Mouse (Mus musculus) macrophage (primary cell): ENCODE data around the gene Olfr739. TPM values are rescaled to one million over a fixed set of nuclear protein-coding genes. Genes with fewer than 3 reads are reported as not detected.

Experiments used
- H3K27ac ChIP-seq: fragments of 350-480 bp; formaldehyde crosslinking; 2 replicates; pipeline ENCODE4 v1.9.0; 2021
- H3K36me3 ChIP-seq: fragments of 350-480 bp; formaldehyde crosslinking; 2 replicates; pipeline ENCODE4 v1.9.0; 2021; ENCODE audit errors: inconsistent target
- H3K4me3 ChIP-seq: fragments of 350-480 bp; formaldehyde crosslinking; 2 replicates; pipeline ENCODE4 v1.9.0; 2021; ENCODE audit errors: inconsistent target
- H3K79me2 ChIP-seq: fragments of 350-480 bp; formaldehyde crosslinking; 2 replicates; pipeline ENCODE4 v1.9.0; 2021; ENCODE audit errors: inconsistent target
- WGBS: methylation state at CpG from one replicate; pipeline ENCODE4 v1.1.7; 2026; ENCODE audit warnings: inconsistent platforms; ENCODE audit not compliant: missing documents; 5-methylcytosine and 5-hydroxymethylcytosine counted together
- polyA plus RNA-seq: library from polyadenylated mRNA; stranded (reverse); fragments of 250-400 nt; gene quantifications from 3 replicates; pipeline ENCODE4 v1.2.4, GENCODE M21; 2018; ENCODE audit warnings: inconsistent platforms
- total RNA-seq, 78 experiments: library from RNA; depleted of rRNA; stranded (reverse); fragments of 250-400 nt; gene quantifications; 1 replicate in 9 of 78; 2 replicates in 24 of 78; 3 replicates in 43 of 78; 4 replicates in 2 of 78; pipeline ENCODE4 v1.2.4; 2018; ENCODE audit warnings: inconsistent platforms in 56 of 78

The Olfr739 gene
- not detected for total RNA-seq (2018; cell fraction: chromatin; rRNA removed)
- not detected for total RNA-seq (2018; cell fraction: cytosol; rRNA removed)
- not detected for total RNA-seq (2018; cell fraction: nucleus; rRNA removed)
- polyA plus RNA-seq: not detected in 3 replicates

DNA sequence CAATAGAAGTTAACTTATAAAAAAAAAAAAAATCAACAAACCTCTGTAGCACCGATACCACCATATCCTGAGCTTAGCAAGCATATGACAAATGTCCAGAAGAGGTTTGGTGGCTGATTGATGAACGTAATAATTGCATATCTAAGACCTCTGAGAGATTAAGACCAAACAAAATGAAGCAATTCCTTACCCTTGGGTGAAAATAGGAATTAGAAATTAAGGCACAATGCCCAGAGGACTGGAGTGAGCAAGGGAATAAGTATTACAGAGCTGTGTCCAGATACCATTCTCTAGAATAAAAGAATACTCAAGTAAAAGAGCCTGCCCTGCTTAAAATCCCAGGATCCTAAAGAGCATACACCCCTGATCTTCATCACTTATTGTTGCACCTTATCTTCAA lies at the start of gene Olfr739:
Gene Olfr739, plus strand, starts transcription at position 301 of the 400 bp plus-strand sequence.
- 76% methylated on average over 2 of the region's 2 CpGs for WGBS

DNA sequence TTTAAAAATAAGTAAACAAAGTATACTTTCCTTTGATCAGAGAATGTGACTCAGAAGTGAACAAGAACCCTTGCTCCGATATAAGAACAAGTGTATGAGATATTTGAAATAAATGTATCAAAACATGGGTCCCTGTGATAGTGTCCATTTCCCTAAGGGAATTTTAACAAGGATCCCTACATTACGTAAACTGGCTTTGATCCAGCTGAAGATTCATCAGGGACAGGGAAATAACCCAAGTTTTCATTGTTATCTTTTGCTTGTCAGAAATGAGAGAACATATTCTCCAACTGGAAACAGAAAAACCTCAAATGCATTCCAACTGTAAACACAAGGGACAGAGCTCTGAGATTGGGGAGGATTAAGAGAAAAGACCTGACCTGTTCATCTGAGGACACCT lies 37.6 kb upstream of the Olfr739 start, which contains the start of gene Olfr736:
Gene Olfr736, plus strand, starts transcription at position 301 of the 400 bp plus-strand sequence.
- H3K4me3 ChIP-seq: no peak within 1 kb of the TSS
- H3K27ac ChIP-seq: no peak within 1 kb of the TSS
- 95% methylated on average over 2 of the region's 2 CpGs for WGBS
- no peaks in the 10 kb centered on the region for H3K36me3 ChIP-seq
- no peaks in the 10 kb centered on the region for H3K79me2 ChIP-seq

More for the DNA sequence above, at the start of gene Olfr739:
- no peaks in the 10 kb centered on the region for H3K36me3 ChIP-seq
- no peaks in the 10 kb centered on the region for H3K79me2 ChIP-seq
- H3K4me3 ChIP-seq: no peak within 1 kb of the TSS
- H3K27ac ChIP-seq: no peak within 1 kb of the TSS

DNA sequence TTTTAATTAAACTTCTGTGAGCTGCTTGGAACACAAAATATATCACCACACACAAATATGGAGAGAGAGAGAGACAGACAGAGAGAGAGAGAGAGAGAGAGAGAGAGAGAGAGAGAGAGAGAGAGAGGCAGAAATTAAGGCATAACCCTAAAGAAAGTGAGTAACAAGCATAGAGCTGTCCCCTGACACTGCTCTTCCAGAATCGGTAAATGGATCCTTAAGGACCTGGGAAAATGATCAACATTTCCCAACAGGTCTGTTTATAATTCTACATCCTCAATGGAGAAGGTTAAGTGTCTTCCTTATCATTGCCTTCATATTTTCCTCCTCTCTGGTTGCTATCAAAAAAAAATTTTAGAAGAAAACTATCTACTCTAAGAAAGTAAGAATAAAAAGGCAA lies 11.2 kb upstream of the Olfr739 start, which contains the start of gene Olfr738:
Gene Olfr738, plus strand, starts transcription at position 301 of the 400 bp plus-strand sequence.
- Histone ChIP-seq H3K36me3 (no peaks in the 10 kb centered on the region), H3K79me2 (no peaks in the 10 kb centered on the region), H3K27ac (no peak within 1 kb of the TSS), H3K4me3 (no peak within 1 kb of the TSS)
- WGBS: 89% methylated on average over 1 of the region's 1 CpGs

DNA sequence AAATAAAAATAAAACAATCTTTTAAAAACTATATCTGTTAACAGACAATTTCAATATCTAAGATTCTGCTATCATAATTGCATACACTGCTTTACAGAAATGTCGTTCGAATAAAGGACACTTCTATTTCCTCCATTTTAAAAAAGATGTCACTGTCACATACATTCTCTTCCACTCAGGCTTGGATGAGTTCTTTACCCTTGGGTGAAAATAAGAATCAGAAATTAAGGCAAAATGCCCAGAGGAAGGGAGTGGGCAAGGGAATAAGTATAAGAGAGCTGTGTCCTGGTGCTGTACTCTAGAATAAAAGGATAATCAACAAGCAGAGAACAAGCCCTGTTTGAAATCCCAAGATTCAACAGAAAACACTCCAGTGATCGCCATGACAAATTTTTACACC lies 26.8 kb downstream of the Olfr739 start, which contains the start of gene Olfr740:
Gene Olfr740, plus strand, starts transcription at position 301 of the 400 bp plus-strand sequence.
- WGBS: 79% methylated on average over 3 of the region's 3 CpGs
- Histone ChIP-seq H3K79me2 (no peaks in the 10 kb centered on the region), H3K4me3 (no peak within 1 kb of the TSS), H3K36me3 (no peaks in the 10 kb centered on the region), H3K27ac (no peak within 1 kb of the TSS)

DNA sequence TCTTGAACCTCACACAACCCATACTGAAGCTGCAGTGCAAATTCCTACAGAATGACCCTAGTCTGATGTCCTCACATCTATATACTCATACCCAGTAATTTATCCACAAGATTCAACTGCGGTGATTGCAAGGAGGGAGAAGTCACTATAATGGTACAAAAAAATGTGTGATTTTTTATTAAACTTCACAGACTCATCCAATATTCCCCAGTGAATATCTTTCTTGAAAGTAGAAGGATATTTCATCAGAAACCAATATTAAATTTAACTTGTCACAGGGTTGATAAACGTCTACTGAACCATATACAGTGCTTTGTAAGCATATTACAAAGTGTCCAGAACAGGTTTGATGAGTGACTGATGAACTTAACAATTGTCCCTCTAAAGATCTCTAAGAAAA lies 54.0 kb downstream of the Olfr739 start, which contains the start of gene Olfr741:
Gene Olfr741, plus strand, starts transcription at position 301 of the 400 bp plus-strand sequence.
- no peaks in the 10 kb centered on the region for H3K79me2 ChIP-seq
- H3K36me3 ChIP-seq: no peaks in the 10 kb centered on the region
- no peak within 1 kb of the TSS for H3K27ac ChIP-seq
- H3K4me3 ChIP-seq: no peak within 1 kb of the TSS
- WGBS: 81% methylated on average over 2 of the region's 2 CpGs

Other genes starting within 250 kb of the Olfr739 start
- gene Olfr730, start 230.4 kb upstream of the Olfr739 start, polyA plus RNA-seq: not detected in 3 replicates
- not detected in 3 replicates for gene Olfr731, start 176.8 kb upstream of the Olfr739 start, polyA plus RNA-seq
- not detected in 3 replicates for gene Olfr732, start 134.4 kb upstream of the Olfr739 start, polyA plus RNA-seq
- gene Olfr733, start 117.1 kb upstream of the Olfr739 start, polyA plus RNA-seq: not detected in 3 replicates
- gene Olfr734, start 91.9 kb upstream of the Olfr739 start, polyA plus RNA-seq: not detected in 3 replicates
- gene Olfr735, start 69.8 kb upstream of the Olfr739 start, polyA plus RNA-seq: not detected in 3 replicates
- gene Tlr11, start 60.7 kb upstream of the Olfr739 start, polyA plus RNA-seq: 0.07 to 0.63 TPM (median 0.55 TPM) in 3 replicates
- gene Olfr736, start 37.5 kb upstream of the Olfr739 start, polyA plus RNA-seq: not detected in 3 replicates
- gene Olfr738, start 11.1 kb upstream of the Olfr739 start, polyA plus RNA-seq: not detected in 3 replicates
- gene Olfr740, start 26.9 kb downstream of the Olfr739 start, polyA plus RNA-seq: not detected in 3 replicates
- gene Olfr741, start 54.1 kb downstream of the Olfr739 start, polyA plus RNA-seq: not detected in 3 replicates
- not detected in 3 replicates for gene Olfr742, start 85.0 kb downstream of the Olfr739 start, polyA plus RNA-seq
- gene Olfr743, start 103.2 kb downstream of the Olfr739 start, polyA plus RNA-seq: not detected in 3 replicates
- not detected in 3 replicates for gene Olfr744, start 196.3 kb downstream of the Olfr739 start, polyA plus RNA-seq
- not detected in 3 replicates for gene Olfr745, start 220.8 kb downstream of the Olfr739 start, polyA plus RNA-seq
- gene Olfr746, start 228.5 kb downstream of the Olfr739 start, polyA plus RNA-seq: not detected in 3 replicates